Mouse (Mus musculus) stomach, postnatal 0 days (tissue): Measurements from ENCODE around the gene Nol4l.

Source experiments
- CTCF ChIP-seq: IDR thresholded peaks from 2 replicates; pipeline ENCODE4 v1.5.1; 2016; ENCODE audit warnings: antibody characterized with exemption, low read depth, mild to moderate bottlenecking, moderate library complexity
- EP300 ChIP-seq: optimal IDR thresholded peaks from 2 replicates; pipeline ENCODE3; 2016; ENCODE audit warnings: antibody characterized with exemption

DNA sequence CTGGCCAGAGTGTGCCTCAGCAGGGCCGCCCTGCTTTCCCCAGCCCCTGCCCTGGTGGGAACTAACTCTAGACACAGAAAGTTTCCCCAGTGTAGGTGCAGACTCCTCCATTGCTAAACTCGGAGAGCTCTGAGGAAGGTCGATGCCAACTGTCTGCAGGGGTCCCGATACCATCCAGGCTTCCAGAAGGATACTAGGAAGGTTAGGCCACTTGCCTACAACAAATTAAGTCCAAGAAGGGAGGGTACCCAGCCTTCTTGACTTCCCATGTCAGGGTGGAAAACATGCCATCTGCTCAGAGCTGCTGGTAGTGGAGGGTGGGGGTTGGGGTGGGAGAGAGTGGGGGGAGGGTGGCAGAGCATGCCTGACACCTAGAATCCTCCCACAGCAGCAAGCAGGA, 15.0 kb upstream of the Nol4l start:
- TF ChIP-seq CTCF: no peak
- no peak for TF ChIP-seq EP300
